Mouse (Mus musculus) lung, postnatal 0 days (tissue): ENCODE measurements at regions not wholly inside any gene's neighbourhood (a gene's known extent, or its start where the extent isn't known, plus 50 kb on each side); places are given as distances from the start of the nearest gene placed in this dataset.

Experiments
- CTCF ChIP-seq: IDR thresholded peaks from 2 replicates; pipeline ENCODE4 v1.5.1; 2016; ENCODE audit warnings: antibody characterized with exemption, mild to moderate bottlenecking
- EP300 ChIP-seq: IDR thresholded peaks from 2 replicates; pipeline ENCODE4 v1.6.1; 2016; ENCODE audit warnings: antibody characterized with exemption, mild to moderate bottlenecking, control low read depth

DNA sequence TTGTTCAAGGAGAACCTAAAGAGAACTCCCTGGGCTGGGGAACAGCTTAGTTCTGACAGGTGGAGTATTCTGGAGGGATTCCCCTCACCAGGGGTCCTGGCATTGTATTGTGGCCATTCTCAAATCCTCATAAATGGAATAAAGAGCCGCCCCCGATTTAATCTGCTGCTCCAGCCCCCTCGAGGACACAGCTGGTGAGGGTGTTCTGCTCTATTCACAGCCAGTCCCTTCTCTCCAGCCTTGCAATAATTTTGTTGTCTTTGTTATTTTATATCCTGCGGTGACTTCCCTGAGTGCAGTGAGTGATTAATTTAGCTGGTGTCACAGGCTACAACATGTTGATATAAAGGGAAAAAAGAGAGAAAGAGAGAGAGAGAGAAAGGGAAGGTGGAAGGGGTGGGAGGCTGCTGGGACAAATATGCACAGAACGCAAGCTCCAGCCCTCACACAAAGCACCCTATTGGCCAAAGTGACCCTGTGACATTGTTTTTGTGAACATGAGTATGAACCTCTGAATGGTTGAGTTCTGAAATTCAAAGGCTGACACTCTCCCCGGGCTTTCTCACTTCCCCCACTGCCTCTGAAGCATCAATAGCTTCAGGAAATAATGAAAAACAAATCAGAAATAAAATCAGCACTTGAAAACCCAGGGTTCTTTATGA, 194.2 kb upstream of the Veph1 start:
- TF ChIP-seq CTCF (no peak), EP300 (no peak)
